Mouse (Mus musculus): ENCODE measurements at regions not wholly inside any gene's neighbourhood (a gene's known extent, or its start where the extent isn't known, plus 50 kb on each side); places are given as distances from the start of the nearest gene placed in this dataset.

GRCm38 (mm10) chr14:102906826-102907225 lies 75.6 kb downstream of the Kctd12 start:
- Histone ChIP-seq H3K27ac (ENCODE audit: low read length) (no peak overlapping the region), H3K9me3 (ENCODE audit: low read length) (no peaks in the 10 kb centered on the region), H3K4me1 (ENCODE audit: insufficient read depth, low read length) (peaks cover 8% of the 10 kb centered on the region), H3K4me2 (replicated peaks; ENCODE audit: low read depth, low read length) (no peak overlapping the region), H3K9ac (replicated peaks; ENCODE audit: low read length) (no peak overlapping the region), H3K27me3 (ENCODE audit: insufficient read depth, low read length) (no peaks in the 10 kb centered on the region), H3K4me3 (ENCODE audit: low read length) (no peak overlapping the region), H3K36me3 (ENCODE audit: insufficient read depth, low read length) (no peaks in the 10 kb centered on the region)
- 82% methylated on average over 6 of the region's 6 CpGs for WGBS
- no peak for ATAC-seq (ENCODE audit: low FRiP score, low TSS enrichment)

- Histone ChIP-seq H3K4me3 (ENCODE audit: low read length) (no peak overlapping the region), H3K9me3 (ENCODE audit: low read length) (no peaks in the 10 kb centered on the region), H3K27me3 (ENCODE audit: insufficient read depth, low read length) (no peaks in the 10 kb centered on the region), H3K4me2 (replicated peaks; ENCODE audit: low read depth, low read length) (no peak overlapping the region), H3K27ac (ENCODE audit: low read length) (no peak overlapping the region), H3K9ac (replicated peaks; ENCODE audit: low read length) (no peak overlapping the region), H3K4me1 (ENCODE audit: insufficient read depth, low read length) (peaks cover 8% of the 10 kb centered on the region), H3K36me3 (ENCODE audit: insufficient read depth, low read length) (no peaks in the 10 kb centered on the region)
- 79% methylated on average over 1 of the region's 1 CpGs for WGBS
- ATAC-seq (ENCODE audit: low FRiP score, low TSS enrichment), result no peak
Observed at GRCm38 (mm10) chr14:102906286-102906685, 76.2 kb downstream of the Kctd12 start.

- 24% methylated on average over 12 of the region's 12 CpGs for WGBS
- H3K9ac ChIP-seq (replicated peaks; ENCODE audit: low read length), result no peak overlapping the region
- no peak overlapping the region; the same call in 1 of the 2 replicates for H3K4me3 ChIP-seq (ENCODE audit: low read length)
- ATAC-seq (ENCODE audit: low FRiP score, low TSS enrichment), result peak; percentile 54; the same call in 1 of the 2 replicates
- peaks cover 8% of the 10 kb centered on the region for H3K4me1 ChIP-seq (ENCODE audit: insufficient read depth, low read length)
- H3K36me3 ChIP-seq (ENCODE audit: insufficient read depth, low read length), result no peaks in the 10 kb centered on the region
- H3K27ac ChIP-seq (ENCODE audit: low read length), result no peak overlapping the region
- no peaks in the 10 kb centered on the region for H3K27me3 ChIP-seq (ENCODE audit: insufficient read depth, low read length)
- H3K9me3 ChIP-seq (ENCODE audit: low read length), result no peaks in the 10 kb centered on the region
- H3K4me2 ChIP-seq (replicated peaks; ENCODE audit: low read depth, low read length), result peak overlapping the region; percentile 36; the same call in 1 of the 2 replicates
Observed at GRCm38 (mm10) chr14:102902906-102903305, 79.5 kb downstream of the Kctd12 start.

GRCm38 (mm10) chr14:102902236-102902635 lies 80.2 kb downstream of the Kctd12 start:
- Histone ChIP-seq H3K4me3 (ENCODE audit: low read length) (no peak overlapping the region), H3K9me3 (ENCODE audit: low read length) (no peaks in the 10 kb centered on the region), H3K36me3 (ENCODE audit: insufficient read depth, low read length) (no peaks in the 10 kb centered on the region), H3K27ac (ENCODE audit: low read length) (no peak overlapping the region), H3K4me1 (ENCODE audit: insufficient read depth, low read length) (peaks cover 8% of the 10 kb centered on the region), H3K27me3 (ENCODE audit: insufficient read depth, low read length) (no peaks in the 10 kb centered on the region), H3K4me2 (replicated peaks; ENCODE audit: low read depth, low read length) (no peak overlapping the region), H3K9ac (replicated peaks; ENCODE audit: low read length) (no peak overlapping the region)
- 87% methylated on average over 7 of the region's 7 CpGs for WGBS
- ATAC-seq (ENCODE audit: low FRiP score, low TSS enrichment), result no peak

GRCm38 (mm10) chr14:102898445-102898844 lies 84.0 kb downstream of the Kctd12 start:
- Histone ChIP-seq H3K4me2 (replicated peaks; ENCODE audit: low read depth, low read length) (no peak overlapping the region), H3K27me3 (ENCODE audit: insufficient read depth, low read length) (no peaks in the 10 kb centered on the region), H3K4me3 (ENCODE audit: low read length) (no peak overlapping the region), H3K4me1 (ENCODE audit: insufficient read depth, low read length) (peaks cover 8% of the 10 kb centered on the region), H3K9me3 (ENCODE audit: low read length) (no peaks in the 10 kb centered on the region), H3K9ac (replicated peaks; ENCODE audit: low read length) (no peak overlapping the region), H3K36me3 (ENCODE audit: insufficient read depth, low read length) (no peaks in the 10 kb centered on the region), H3K27ac (ENCODE audit: low read length) (no peak overlapping the region)
- no peak for ATAC-seq (ENCODE audit: low FRiP score, low TSS enrichment)
- WGBS, result 82% methylated on average over 4 of the region's 4 CpGs

GRCm38 (mm10) chr14:102897039-102897438 lies 85.4 kb downstream of the Kctd12 start:
- Histone ChIP-seq H3K4me3 (ENCODE audit: low read length) (no peak overlapping the region), H3K27me3 (ENCODE audit: insufficient read depth, low read length) (no peaks in the 10 kb centered on the region), H3K4me2 (replicated peaks; ENCODE audit: low read depth, low read length) (no peak overlapping the region), H3K36me3 (ENCODE audit: insufficient read depth, low read length) (no peaks in the 10 kb centered on the region), H3K9me3 (ENCODE audit: low read length) (no peaks in the 10 kb centered on the region), H3K4me1 (ENCODE audit: insufficient read depth, low read length) (no peaks in the 10 kb centered on the region), H3K27ac (ENCODE audit: low read length) (no peak overlapping the region), H3K9ac (replicated peaks; ENCODE audit: low read length) (no peak overlapping the region)
- 58% methylated on average over 1 of the region's 1 CpGs for WGBS
- ATAC-seq (ENCODE audit: low FRiP score, low TSS enrichment), result peak; percentile 85; the same call in 1 of the 2 replicates

GRCm38 (mm10) chr14:102896527-102896926 lies 85.9 kb downstream of the Kctd12 start:
- H3K36me3 ChIP-seq (ENCODE audit: insufficient read depth, low read length), result no peaks in the 10 kb centered on the region
- H3K9ac ChIP-seq (replicated peaks; ENCODE audit: low read length), result no peak overlapping the region
- no peak overlapping the region for H3K4me2 ChIP-seq (replicated peaks; ENCODE audit: low read depth, low read length)
- no peak overlapping the region for H3K27ac ChIP-seq (ENCODE audit: low read length)
- H3K27me3 ChIP-seq (ENCODE audit: insufficient read depth, low read length), result no peaks in the 10 kb centered on the region
- no peaks in the 10 kb centered on the region for H3K9me3 ChIP-seq (ENCODE audit: low read length)
- peak; percentile 71 for ATAC-seq (ENCODE audit: low FRiP score, low TSS enrichment)
- no peak overlapping the region for H3K4me3 ChIP-seq (ENCODE audit: low read length)
- no peaks in the 10 kb centered on the region for H3K4me1 ChIP-seq (ENCODE audit: insufficient read depth, low read length)
- WGBS, result 80% methylated on average over 3 of the region's 3 CpGs

- Histone ChIP-seq H3K9me3 (ENCODE audit: low read length) (no peaks in the 10 kb centered on the region), H3K9ac (replicated peaks; ENCODE audit: low read length) (no peak overlapping the region), H3K27ac (ENCODE audit: low read length) (no peak overlapping the region), H3K4me2 (replicated peaks; ENCODE audit: low read depth, low read length) (no peak overlapping the region), H3K4me3 (ENCODE audit: low read length) (no peak overlapping the region), H3K4me1 (ENCODE audit: insufficient read depth, low read length) (no peaks in the 10 kb centered on the region), H3K27me3 (ENCODE audit: insufficient read depth, low read length) (no peaks in the 10 kb centered on the region), H3K36me3 (ENCODE audit: insufficient read depth, low read length) (no peaks in the 10 kb centered on the region)
- WGBS, result 89% methylated on average over 7 of the region's 7 CpGs
- ATAC-seq (ENCODE audit: low FRiP score, low TSS enrichment), result no peak
Observed at GRCm38 (mm10) chr14:102893241-102893640, 89.2 kb downstream of the Kctd12 start.

- Histone ChIP-seq H3K9ac (replicated peaks; ENCODE audit: low read length) (no peak overlapping the region), H3K9me3 (ENCODE audit: low read length) (no peaks in the 10 kb centered on the region), H3K27me3 (ENCODE audit: insufficient read depth, low read length) (no peaks in the 10 kb centered on the region), H3K4me2 (replicated peaks; ENCODE audit: low read depth, low read length) (no peak overlapping the region), H3K36me3 (ENCODE audit: insufficient read depth, low read length) (no peaks in the 10 kb centered on the region), H3K4me3 (ENCODE audit: low read length) (no peak overlapping the region), H3K27ac (ENCODE audit: low read length) (no peak overlapping the region), H3K4me1 (ENCODE audit: insufficient read depth, low read length) (no peaks in the 10 kb centered on the region)
- 66% methylated on average over 4 of the region's 4 CpGs for WGBS
- no peak for ATAC-seq (ENCODE audit: low FRiP score, low TSS enrichment)
Observed at GRCm38 (mm10) chr14:102891552-102891951, 90.9 kb downstream of the Kctd12 start.

GRCm38 (mm10) chr14:102885240-102885598 lies 97.2 kb downstream of the Kctd12 start:
- peaks cover 5% of the 10 kb centered on the region; the same call in 1 of the 2 replicates for H3K4me1 ChIP-seq (ENCODE audit: insufficient read depth, low read length)
- 81% methylated on average over 2 of the region's 2 CpGs for WGBS
- no peak overlapping the region for H3K27ac ChIP-seq (ENCODE audit: low read length)
- no peak for ATAC-seq (ENCODE audit: low FRiP score, low TSS enrichment)
- no peak overlapping the region for H3K4me3 ChIP-seq (ENCODE audit: low read length)
- no peak overlapping the region for H3K9ac ChIP-seq (replicated peaks; ENCODE audit: low read length)
- H3K4me2 ChIP-seq (replicated peaks; ENCODE audit: low read depth, low read length), result no peak overlapping the region
- no peaks in the 10 kb centered on the region for H3K36me3 ChIP-seq (ENCODE audit: insufficient read depth, low read length)
- no peaks in the 10 kb centered on the region for H3K27me3 ChIP-seq (ENCODE audit: insufficient read depth, low read length)
- H3K9me3 ChIP-seq (ENCODE audit: low read length), result no peaks in the 10 kb centered on the region

Data from kidney, embryonic 16.5 days (tissue).